Mouse (Mus musculus): ENCODE data around the gene Nfatc2ip.

The Nfatc2ip gene

GRCm38 (mm10) chr7:126396298-126397119 lies at the start of gene Nfatc2ip:
Gene Nfatc2ip (minus strand): TSS chr7:126396737.
- DNase-seq = peak; percentile 94

GRCm38 (mm10) chr7:126446217-126446616 lies 49.7 kb upstream of the Nfatc2ip start:
- peak; percentile 3 for DNase-seq

- DNase-seq = no peak
Measured at GRCm38 (mm10) chr7:126445104-126445815, 48.7 kb upstream of the Nfatc2ip start.

GRCm38 (mm10) chr7:126444536-126444935 lies 48.0 kb upstream of the Nfatc2ip start:
- DNase-seq = peak; percentile 3

- DNase-seq = no peak
Measured at GRCm38 (mm10) chr7:126443997-126444396, 47.5 kb upstream of the Nfatc2ip start.

GRCm38 (mm10) chr7:126440134-126440533 lies 43.6 kb upstream of the Nfatc2ip start:
- DNase-seq = no peak

GRCm38 (mm10) chr7:126436851-126437250 lies 40.3 kb upstream of the Nfatc2ip start:
- DNase-seq = peak; percentile 80

- no peak for DNase-seq
Measured at GRCm38 (mm10) chr7:126435801-126436200, 39.3 kb upstream of the Nfatc2ip start.

- no peak for DNase-seq
Measured at GRCm38 (mm10) chr7:126434726-126435125, 38.2 kb upstream of the Nfatc2ip start.

GRCm38 (mm10) chr7:126430167-126430566 lies 33.6 kb upstream of the Nfatc2ip start:
- DNase-seq = no peak

GRCm38 (mm10) chr7:126429503-126429898 lies 33.0 kb upstream of the Nfatc2ip start:
- DNase-seq = no peak

- DNase-seq = peak; percentile 99
Measured at GRCm38 (mm10) chr7:126428631-126429502, 32.3 kb upstream of the Nfatc2ip start, which contains the start of gene Rabep2. Gene Rabep2 (plus strand): TSS chr7:126428759.

- DNase-seq = no peak
Measured at GRCm38 (mm10) chr7:126428154-126428553, 31.6 kb upstream of the Nfatc2ip start.

GRCm38 (mm10) chr7:126427323-126427860 lies 30.9 kb upstream of the Nfatc2ip start:
- no peak for DNase-seq

- DNase-seq = no peak
Measured at GRCm38 (mm10) chr7:126424161-126424560, 27.6 kb upstream of the Nfatc2ip start.

GRCm38 (mm10) chr7:126421756-126422155 lies 25.2 kb upstream of the Nfatc2ip start:
- no peak for DNase-seq

GRCm38 (mm10) chr7:126418496-126418895 lies 22.0 kb upstream of the Nfatc2ip start:
- DNase-seq = peak; percentile 29

GRCm38 (mm10) chr7:126417606-126418005 lies 21.1 kb upstream of the Nfatc2ip start:
- DNase-seq = no peak

- DNase-seq = no peak
Measured at GRCm38 (mm10) chr7:126417045-126417444, 20.5 kb upstream of the Nfatc2ip start.

GRCm38 (mm10) chr7:126416615-126417014 lies 20.1 kb upstream of the Nfatc2ip start:
- no peak for DNase-seq

- no peak for DNase-seq
Measured at GRCm38 (mm10) chr7:126414725-126415124, 18.2 kb upstream of the Nfatc2ip start, which contains the start of gene Cd19. Gene Cd19 (minus strand): TSS chr7:126414889.

- DNase-seq = no peak
Measured at GRCm38 (mm10) chr7:126411061-126411460, 14.5 kb upstream of the Nfatc2ip start.

Data from kidney, postnatal 10 days (tissue).